Mouse (Mus musculus) heart, adult 2 months (tissue): ENCODE measurements around the gene Nt5c3b. TPM values are rescaled to one million over a fixed set of nuclear protein-coding genes. Genes with fewer than 3 reads are reported as not detected.

Experiments used
- DNase-seq, 2 experiments: peaks; one replicate each; pipeline ENCODE4 v3.0.0; 2021
- H3K27ac ChIP-seq: fragments of 200-600 bp; 2 replicates; pipeline ENCODE4 v1.8.1; 2022
- H3K27me3 ChIP-seq: fragments of 200-500 bp; 2 replicates; pipeline ENCODE4 v1.6.1; 2012; ENCODE audit warnings: mild to moderate bottlenecking, low read length, inconsistent platforms, mixed read lengths; ENCODE audit not compliant: control insufficient read depth, insufficient read depth
- H3K36me3 ChIP-seq: fragments of 200-500 bp; 2 replicates; pipeline ENCODE4 v1.6.1; 2012; ENCODE audit warnings: low read length, inconsistent platforms; ENCODE audit not compliant: control insufficient read depth, insufficient read depth
- H3K4me1 ChIP-seq: fragments of 200-500 bp; 2 replicates; pipeline ENCODE4 v1.6.1; 2011; ENCODE audit warnings: low read length; ENCODE audit not compliant: control insufficient read depth, insufficient read depth
- H3K4me3 ChIP-seq: fragments of 200-600 bp; 2 replicates; pipeline ENCODE4 v1.8.1; 2022
- H3K79me2 ChIP-seq: fragments of 200-500 bp; replicated peaks from 2 replicates; pipeline ENCODE4 v1.6.1; 2012; ENCODE audit warnings: mild to moderate bottlenecking, inconsistent platforms, low read length, moderate library complexity, mixed read lengths; ENCODE audit not compliant: control insufficient read depth, insufficient read depth
- H3K9ac ChIP-seq: fragments of 200-500 bp; 2 replicates; pipeline ENCODE4 v1.6.1; 2012; ENCODE audit warnings: low read depth, mild to moderate bottlenecking, control low read depth, inconsistent platforms, low read length, mixed read lengths
- CTCF ChIP-seq: fragments of 200-600 bp; IDR thresholded peaks from 2 replicates; pipeline ENCODE4 v1.8.1; 2022; ENCODE audit warnings: antibody characterized with exemption, mild to moderate bottlenecking, moderate library complexity
- EP300 ChIP-seq: fragments of 200-500 bp; IDR thresholded peaks from 2 replicates; pipeline ENCODE4 v1.6.1; 2011; ENCODE audit warnings: low read depth, low read length, control low read depth; ENCODE audit not compliant: insufficient read depth
- POLR2A ChIP-seq: fragments of 200-500 bp; IDR thresholded peaks from 2 replicates; pipeline ENCODE4 v1.6.1; 2011; ENCODE audit warnings: mild to moderate bottlenecking, low read depth, low read length, control low read depth; ENCODE audit not compliant: insufficient read depth
- WGBS: fragments of 180-500 bp; shearing (Covaris S2); methylation state at CpG from one replicate; pipeline ENCODE4 v1.1.7; 2018; 5-methylcytosine and 5-hydroxymethylcytosine counted together
- intact Hi-C: fragments of 180-260 bp; cut with DNase I; formaldehyde crosslinking; loops from one replicate; pipeline ENCODE4 v1.15.1; 2025
- polyA plus RNA-seq: library from polyadenylated mRNA; depleted of rRNA; stranded (reverse); fragments of >200 nt; gene quantifications from 2 replicates; pipeline ENCODE4 v1.2.3, GENCODE M21; 2012
- total RNA-seq, 2 experiments: library from RNA; stranded (reverse); gene quantifications; 2 replicates each; pipeline ENCODE4 v1.2.3; 2021

Gene Nt5c3b
- total and polyA plus RNA-seq, 3 experiments: 23.5 to 44.0 (median 24.1) TPM

DNA sequence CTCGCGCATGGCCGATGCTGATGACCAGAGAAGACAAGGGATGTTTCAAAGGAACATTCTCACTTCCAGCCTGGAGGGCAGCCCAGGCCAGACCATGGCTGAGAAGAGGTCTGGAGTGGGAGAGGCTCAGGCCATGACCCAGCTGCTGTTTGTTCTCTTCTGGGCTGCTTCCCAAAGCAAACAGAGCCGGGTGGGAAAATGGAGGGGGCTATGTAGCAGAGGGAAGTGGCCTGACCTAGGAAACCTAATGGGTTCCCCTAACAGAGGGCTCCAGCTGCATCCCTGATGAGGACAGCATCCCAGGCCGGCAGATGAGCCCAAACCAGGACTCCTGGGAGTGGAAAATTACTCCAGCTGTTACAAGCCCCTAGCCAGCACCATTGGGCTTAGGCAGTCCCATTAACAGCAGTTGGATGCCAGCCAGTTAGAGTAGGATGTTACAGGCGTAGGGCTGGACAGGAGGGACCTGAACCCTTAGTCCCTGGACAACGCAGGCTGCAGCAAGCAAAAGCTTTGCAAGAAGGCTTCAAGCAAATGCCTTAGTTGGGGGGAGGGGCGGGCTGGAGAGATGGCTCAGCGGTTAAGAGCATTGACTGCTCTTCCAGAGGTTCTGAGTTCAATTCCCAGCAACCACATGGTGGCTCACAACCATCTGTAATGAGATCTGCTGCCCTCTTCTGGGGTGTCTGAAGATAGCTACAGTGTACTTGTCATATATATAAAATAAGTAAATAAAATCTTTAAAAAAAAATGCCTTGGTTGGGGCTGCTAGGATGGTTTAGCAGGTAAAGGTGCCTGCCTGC is 50.3 kb downstream of the Nt5c3b start:
- peak; percentile 87 to 93 for DNase-seq
- intact Hi-C loops: loop anchor here (10.0 kb wide), 1 partner anchor 574 kb away; no protein-coding TSS in a partner anchor
- Histone ChIP-seq H3K4me3 (0 out of 2 replicates have a peak overlapping the region, but pooled peaks have one; percentile 11), H3K4me1 (peaks cover 66% of the 10 kb centered on the region), H3K27ac (peak overlapping the region; percentile 98), H3K36me3 (peaks cover 43% of the 10 kb centered on the region), H3K79me2 (peaks cover 7% of the 10 kb centered on the region), H3K9ac (peak overlapping the region; percentile 9; the same call in 1 of the 2 replicates), H3K27me3 (no peaks in the 10 kb centered on the region)
- 14% methylated on average over 9 of the region's 9 CpGs for WGBS
- TF ChIP-seq CTCF (peak; percentile 63), EP300 (peak; percentile 98), POLR2A (peak; percentile 20; the same call in 1 of the 2 replicates)

- Histone ChIP-seq H3K36me3 (peaks cover 56% of the 10 kb centered on the region), H3K27ac (peak overlapping the region; percentile 98), H3K79me2 (peaks cover 10% of the 10 kb centered on the region), H3K4me1 (peaks cover 72% of the 10 kb centered on the region), H3K27me3 (no peaks in the 10 kb centered on the region), H3K4me3 (no peak overlapping the region; the same call in 1 of the 2 replicates), H3K9ac (peak overlapping the region; percentile 19)
- 18% methylated on average over 8 of the region's 8 CpGs for WGBS
- peak; percentile 80 to 84 for DNase-seq
- intact Hi-C loops: loop anchor here (10.0 kb wide), 1 partner anchor 575 kb away; no protein-coding TSS in a partner anchor
- TF ChIP-seq CTCF (0 out of 2 replicates have a peak, but pooled peaks have one; percentile 3), EP300 (peak; percentile 92), POLR2A (0 out of 2 replicates have a peak, but pooled peaks have one; percentile 3)
Measured at GRCm38 (mm10) chr11:100389931-100390445, 51.6 kb downstream of the Nt5c3b start.

- H3K4me3 ChIP-seq: peak overlapping the region; percentile 36
Measured at GRCm38 (mm10) chr11:100388588-100388987, 53.0 kb downstream of the Nt5c3b start.

DNA sequence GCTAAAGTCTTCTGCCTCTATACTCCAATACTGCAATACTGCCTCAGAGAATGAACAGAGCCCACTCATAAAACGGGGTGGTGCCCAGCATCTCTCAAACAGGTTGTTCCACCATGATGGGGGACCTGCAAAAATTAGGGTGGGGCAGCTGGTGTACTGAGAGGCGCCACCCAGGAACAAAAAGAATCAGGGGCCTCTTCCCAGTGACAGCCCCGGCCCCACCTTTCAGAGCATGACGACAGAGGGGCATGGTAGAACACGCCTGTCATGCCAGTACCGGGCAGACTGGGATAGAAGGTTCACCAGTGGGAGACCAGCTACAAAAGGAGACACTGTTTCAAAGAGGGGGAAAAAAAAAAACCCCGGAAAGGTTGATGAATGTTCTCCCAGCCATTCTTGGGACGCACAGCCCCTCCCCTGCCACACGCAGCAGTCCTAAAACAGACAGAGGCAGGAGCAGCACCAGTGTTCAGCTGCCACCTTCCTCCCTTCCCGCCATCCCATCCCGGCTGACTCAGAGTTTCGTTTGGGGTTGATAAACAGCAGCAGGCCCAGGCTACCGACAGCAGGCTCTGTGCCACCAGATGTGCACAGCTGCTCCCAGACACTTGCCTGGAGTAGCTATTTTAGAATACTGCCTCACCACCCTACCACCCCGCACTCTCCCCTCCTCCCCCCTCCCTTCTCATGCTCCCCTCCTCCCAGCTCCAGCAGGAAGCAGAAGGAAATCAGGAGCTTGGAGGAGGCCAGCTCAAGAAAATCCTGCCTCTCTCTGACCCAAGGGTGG is 53.8 kb downstream of the Nt5c3b start:
- 18% methylated on average over 14 of the region's 14 CpGs for WGBS
- Histone ChIP-seq H3K4me3 (peak overlapping the region; percentile 36), H3K36me3 (peaks cover 44% of the 10 kb centered on the region), H3K9ac (peak overlapping the region; percentile 34), H3K79me2 (peaks cover 12% of the 10 kb centered on the region), H3K4me1 (peaks cover 57% of the 10 kb centered on the region), H3K27me3 (no peaks in the 10 kb centered on the region), H3K27ac (peak overlapping the region; percentile 98)
- intact Hi-C loops: loop anchor here (2.0 kb wide), 1 partner anchor 19 kb away; no protein-coding TSS in a partner anchor
- TF ChIP-seq POLR2A: no peak; the same call in 1 of the 2 replicates
- TF ChIP-seq CTCF: no peak
- peak; percentile 93 for TF ChIP-seq EP300
- DNase-seq: peak; percentile 81 to 89

More at GRCm38 (mm10) chr11:100388588-100388987, 53.0 kb downstream of the Nt5c3b start:
- Histone ChIP-seq H3K9ac (peak overlapping the region; percentile 17), H3K79me2 (peaks cover 13% of the 10 kb centered on the region), H3K4me1 (peaks cover 64% of the 10 kb centered on the region), H3K36me3 (peaks cover 51% of the 10 kb centered on the region), H3K27me3 (no peaks in the 10 kb centered on the region), H3K27ac (peak overlapping the region; percentile 98)
- intact Hi-C loops: no loop called here
- DNase-seq: peak; percentile 88 to 89
- WGBS: 8% methylated on average over 6 of the region's 6 CpGs
- TF ChIP-seq EP300 (peak; percentile 94), CTCF (peak; percentile 26; the same call in 1 of the 2 replicates), POLR2A (0 out of 2 replicates have a peak, but pooled peaks have one; percentile 45)

GRCm38 (mm10) chr11:100387111-100387510 is 54.5 kb downstream of the Nt5c3b start:
- H3K27ac ChIP-seq: peak overlapping the region; percentile 98
- H3K4me1 ChIP-seq: peaks cover 52% of the 10 kb centered on the region
- H3K9ac ChIP-seq: peak overlapping the region; percentile 33
- intact Hi-C loops: loop anchor here (2.0 kb wide), 1 partner anchor 18 kb away; no protein-coding TSS in a partner anchor
- no peak for TF ChIP-seq CTCF
- peaks cover 12% of the 10 kb centered on the region for H3K79me2 ChIP-seq
- DNase-seq: peak in 1 of 2 experiments; percentile 10
- H3K27me3 ChIP-seq: no peaks in the 10 kb centered on the region
- no peak overlapping the region; the same call in 1 of the 2 replicates for H3K4me3 ChIP-seq
- H3K36me3 ChIP-seq: peaks cover 44% of the 10 kb centered on the region
- WGBS: 59% methylated on average over 6 of the region's 6 CpGs
